Mouse (Mus musculus) thymus, adult 2 months (tissue): ENCODE measurements around the gene Grxcr1.

Experiments used
- CTCF ChIP-seq: fragments of 200-500 bp; IDR thresholded peaks from 2 replicates; pipeline ENCODE4 v1.5.1; 2012; ENCODE audit warnings: mild to moderate bottlenecking, control low read depth, low read length, moderate library complexity, borderline replicate concordance; ENCODE audit not compliant: control insufficient read depth, poor library complexity, insufficient read depth; ENCODE audit errors: extremely low read depth
- POLR2A ChIP-seq: fragments of 200-500 bp; IDR thresholded peaks from 2 replicates; pipeline ENCODE4 v1.6.1; 2012; ENCODE audit warnings: mild to moderate bottlenecking, low read length, control low read depth, moderate library complexity; ENCODE audit not compliant: control insufficient read depth, poor library complexity, insufficient read depth; ENCODE audit errors: extremely low read depth

DNA sequence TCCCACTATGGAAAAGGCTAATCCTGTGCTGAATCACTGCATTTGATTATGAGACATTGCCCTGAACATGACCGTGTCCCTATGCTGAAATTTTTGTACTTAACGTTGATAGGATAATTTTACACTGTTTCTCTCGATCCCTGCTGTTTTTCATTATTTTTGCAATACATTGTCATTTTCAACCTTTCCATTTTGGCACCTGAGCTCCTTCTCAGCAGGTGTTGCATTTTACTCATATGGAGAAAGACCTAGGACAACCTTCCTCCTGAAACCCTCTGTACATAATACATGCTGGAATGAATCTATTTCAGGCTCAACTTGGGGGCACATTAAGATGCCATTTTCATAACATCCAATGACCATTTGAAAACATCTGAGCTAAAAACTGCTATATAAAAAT, 38.7 kb downstream of the Grxcr1 start:
- TF ChIP-seq POLR2A, result no peak
- no peak for TF ChIP-seq CTCF
